Mouse (Mus musculus) liver, adult 2 months (tissue): Measurements from ENCODE around the gene Cenpm. TPM values are rescaled to one million over a fixed set of nuclear protein-coding genes. Genes with fewer than 3 reads are reported as not detected.

Source experiments
- DNase-seq: peaks from one replicate; pipeline ENCODE4 v3.0.0-alpha.2; 2011; ENCODE audit warnings: low read depth, low spot score; ENCODE audit errors: extremely low read depth
- H3K27ac ChIP-seq: fragments of 200-500 bp; replicated peaks from 2 replicates; pipeline ENCODE4 v1.5.1; 2012; ENCODE audit warnings: low read depth, mild to moderate bottlenecking, control low read depth, inconsistent platforms, low read length; ENCODE audit not compliant: insufficient read depth
- H3K27me3 ChIP-seq: fragments of 200-500 bp; 2 replicates; pipeline ENCODE4 v1.6.1; 2012; ENCODE audit warnings: mild to moderate bottlenecking, moderate library complexity, low read length, inconsistent platforms; ENCODE audit not compliant: control insufficient read depth, insufficient read depth
- H3K36me3 ChIP-seq: fragments of 200-500 bp; 2 replicates; pipeline ENCODE4 v1.6.1; 2012; ENCODE audit warnings: low read length, inconsistent platforms; ENCODE audit not compliant: control insufficient read depth, insufficient read depth
- H3K4me1 ChIP-seq: fragments of 200-500 bp; 2 replicates; pipeline ENCODE4 v1.6.1; 2011; ENCODE audit warnings: low read length; ENCODE audit not compliant: control insufficient read depth, insufficient read depth
- H3K4me3 ChIP-seq: fragments of 200-500 bp; 2 replicates; pipeline ENCODE4 v1.5.1; 2011; ENCODE audit warnings: low read depth, mild to moderate bottlenecking, control low read depth, low read length, moderate library complexity; ENCODE audit not compliant: insufficient read depth
- H3K79me2 ChIP-seq: fragments of 200-500 bp; 2 replicates; pipeline ENCODE4 v1.6.1; 2012; ENCODE audit warnings: inconsistent platforms, mild to moderate bottlenecking, low read length, moderate library complexity; ENCODE audit not compliant: control insufficient read depth, insufficient read depth
- H3K9ac ChIP-seq: fragments of 200-500 bp; 2 replicates; pipeline ENCODE4 v1.6.1; 2012; ENCODE audit warnings: low read depth, mild to moderate bottlenecking, control low read depth, inconsistent platforms, low read length
- CTCF ChIP-seq: fragments of 200-500 bp; IDR thresholded peaks from 2 replicates; pipeline ENCODE4 v1.5.1; 2011; ENCODE audit warnings: low read depth, low read length, control low read depth
- POLR2A ChIP-seq: fragments of 200-500 bp; IDR thresholded peaks from 2 replicates; pipeline ENCODE4 v1.6.1; 2011; ENCODE audit warnings: low read length, control low read depth; ENCODE audit not compliant: insufficient read depth; ENCODE audit errors: extremely low read depth
- WGBS: fragments of 180-500 bp; shearing (Covaris S2); methylation state at CpG from one replicate; pipeline ENCODE4 v1.1.7; 2018; 5-methylcytosine and 5-hydroxymethylcytosine counted together
- polyA plus RNA-seq: library from polyadenylated mRNA; depleted of rRNA; stranded (reverse); fragments of >200 nt; gene quantifications from 2 replicates; pipeline ENCODE4 v1.2.3, GENCODE M21; 2012
- total RNA-seq: library from RNA; depleted of rRNA; stranded (reverse); fragments of >200 nt; gene quantifications from 2 replicates; pipeline ENCODE4 v1.2.3, GENCODE M21; 2014

Gene Cenpm
- total and polyA plus RNA-seq, 2 experiments, result 3.0 to 11.5 TPM

DNA sequence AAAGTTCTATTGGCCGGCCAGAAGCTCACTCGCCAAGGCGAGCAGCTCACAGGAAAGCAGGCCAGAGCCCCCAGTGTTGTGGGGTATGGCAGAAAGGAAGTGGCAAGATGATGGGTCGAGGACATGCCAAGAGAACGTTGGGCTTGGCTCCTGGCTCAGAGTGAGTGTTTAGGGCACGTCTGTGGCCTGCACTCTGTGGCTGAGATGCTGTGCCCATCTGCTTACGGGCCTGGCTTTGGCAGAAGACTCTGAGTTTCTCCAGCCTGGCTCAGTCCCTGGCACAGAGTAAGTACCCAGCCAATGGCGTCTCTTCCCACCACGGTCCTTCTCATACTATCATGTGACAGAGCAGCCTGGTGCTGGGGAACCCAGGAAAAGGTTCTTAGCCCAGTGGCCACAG, 24.2 kb upstream of the Cenpm start:
- no peaks in the 10 kb centered on the region for H3K79me2 ChIP-seq
- no peak overlapping the region for H3K4me3 ChIP-seq
- 92% methylated on average over 9 of the region's 9 CpGs for whole genome bisulfite sequencing
- DNase-seq, result no peak
- H3K4me1 ChIP-seq, result no peaks in the 10 kb centered on the region
- no peaks in the 10 kb centered on the region for H3K36me3 ChIP-seq
- TF ChIP-seq POLR2A (no peak), CTCF (no peak)
- no peaks in the 10 kb centered on the region for H3K27me3 ChIP-seq
- no peak overlapping the region for H3K9ac ChIP-seq
- H3K27ac ChIP-seq, result no peak overlapping the region

DNA sequence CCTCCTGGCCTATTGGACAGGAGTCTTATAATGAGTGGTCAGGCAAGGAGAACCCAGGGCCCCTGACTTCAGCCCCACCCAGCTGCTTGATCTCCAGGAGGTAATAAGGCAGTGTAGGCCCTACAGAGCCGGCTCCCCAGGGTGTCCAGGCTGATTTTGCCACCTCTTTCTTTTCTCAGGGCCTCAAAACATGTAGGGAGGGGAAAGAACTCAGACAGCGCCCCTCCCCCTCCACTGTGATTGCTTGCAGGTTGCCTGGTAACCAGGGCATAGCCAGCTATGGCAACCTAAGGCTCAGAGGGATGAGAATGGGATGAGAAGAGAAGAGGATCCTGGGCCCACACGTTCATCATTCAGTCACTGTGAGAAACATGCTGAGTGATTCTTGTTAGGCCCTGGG, 23.6 kb upstream of the Cenpm start:
- no peak for DNase-seq
- WGBS, result 73% methylated on average over 3 of the region's 3 CpGs
- H3K27me3 ChIP-seq, result no peaks in the 10 kb centered on the region
- no peak overlapping the region for H3K4me3 ChIP-seq
- H3K9ac ChIP-seq, result no peak overlapping the region
- no peaks in the 10 kb centered on the region for H3K36me3 ChIP-seq
- H3K4me1 ChIP-seq, result no peaks in the 10 kb centered on the region
- TF ChIP-seq CTCF, result no peak
- TF ChIP-seq POLR2A, result no peak
- no peak overlapping the region for H3K27ac ChIP-seq
- H3K79me2 ChIP-seq, result no peaks in the 10 kb centered on the region

DNA sequence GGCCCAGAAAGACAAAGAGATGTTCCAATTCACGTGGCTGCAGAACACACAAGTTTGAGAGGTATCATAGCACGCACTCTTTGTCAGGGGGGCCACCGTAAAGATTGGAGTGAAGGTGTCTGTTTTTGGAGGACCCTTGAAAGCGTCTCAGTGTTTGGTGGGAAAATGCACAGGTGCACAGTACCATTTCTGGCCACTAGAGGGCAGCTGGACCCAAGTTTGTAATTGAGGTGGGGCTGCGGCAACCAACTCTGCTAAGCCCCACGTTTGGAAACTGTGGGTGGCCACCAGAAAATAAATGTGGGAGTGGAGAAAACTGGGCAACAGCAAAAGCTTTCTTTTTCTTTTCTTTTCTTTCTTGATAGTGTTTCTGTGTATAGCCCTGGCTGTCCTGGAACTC, 21.8 kb upstream of the Cenpm start:
- TF ChIP-seq POLR2A, result no peak
- peak; percentile 87 for TF ChIP-seq CTCF
- H3K4me1 ChIP-seq, result no peaks in the 10 kb centered on the region
- H3K27ac ChIP-seq, result no peak overlapping the region
- no peaks in the 10 kb centered on the region for H3K27me3 ChIP-seq
- no peak overlapping the region for H3K9ac ChIP-seq
- H3K79me2 ChIP-seq, result no peaks in the 10 kb centered on the region
- 11% methylated on average over 6 of the region's 6 CpGs for WGBS
- H3K36me3 ChIP-seq, result no peaks in the 10 kb centered on the region
- peak; percentile 7 for DNase-seq
- no peak overlapping the region for H3K4me3 ChIP-seq

DNA sequence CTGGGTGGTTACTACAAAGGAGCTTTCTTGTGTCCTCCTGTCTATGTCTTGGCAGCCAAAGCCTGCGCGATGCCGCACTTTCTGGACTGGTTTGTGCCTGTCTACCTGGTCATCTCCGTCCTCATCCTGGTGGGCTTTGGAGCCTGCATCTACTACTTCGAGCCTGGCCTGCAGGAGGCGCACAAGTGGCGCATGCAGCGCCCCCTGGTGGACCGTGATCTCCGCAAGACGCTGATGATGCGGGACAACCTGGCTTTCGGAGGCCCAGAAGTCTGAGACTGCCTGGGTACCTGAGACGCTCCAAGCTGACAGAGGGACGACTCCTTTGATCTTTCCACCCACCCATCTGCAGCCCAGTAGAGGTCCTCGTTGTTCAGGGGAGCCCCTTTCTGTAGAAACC, 15.0 kb upstream of the Cenpm start:
- H3K4me1 ChIP-seq, result no peaks in the 10 kb centered on the region
- peak; percentile 31 for DNase-seq
- H3K9ac ChIP-seq, result no peak overlapping the region
- no peak overlapping the region for H3K27ac ChIP-seq
- no peaks in the 10 kb centered on the region for H3K79me2 ChIP-seq
- H3K27me3 ChIP-seq, result no peaks in the 10 kb centered on the region
- TF ChIP-seq CTCF (peak; percentile 96), POLR2A (no peak)
- no peaks in the 10 kb centered on the region for H3K36me3 ChIP-seq
- 13% methylated on average over 16 of the region's 16 CpGs for WGBS
- no peak overlapping the region for H3K4me3 ChIP-seq

DNA sequence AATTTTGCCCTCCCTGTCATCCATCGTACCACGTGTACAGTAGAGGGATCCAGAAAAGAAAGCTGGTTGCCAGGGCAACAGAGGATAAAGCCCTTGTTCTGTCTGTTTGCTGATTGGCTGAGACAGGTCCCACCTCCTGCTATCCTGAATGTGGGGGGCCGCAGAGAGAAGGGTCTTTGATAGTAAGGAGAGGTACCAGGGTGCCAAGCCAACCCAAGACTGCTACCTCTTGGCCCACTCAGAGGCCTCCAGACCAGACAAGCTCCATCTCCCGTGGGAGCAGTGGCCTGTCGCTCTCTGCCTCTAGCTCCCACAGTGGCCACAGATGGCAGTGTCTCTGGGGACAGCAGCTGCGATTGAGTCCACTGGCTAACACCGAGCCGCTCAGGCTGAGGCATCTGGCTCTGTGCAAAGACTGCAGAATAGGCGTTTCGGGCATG, 11.4 kb upstream of the Cenpm start:
- TF ChIP-seq POLR2A (no peak), CTCF (no peak; the same call in 1 of the 2 replicates)
- no peaks in the 10 kb centered on the region for H3K27me3 ChIP-seq
- no peaks in the 10 kb centered on the region for H3K36me3 ChIP-seq
- no peaks in the 10 kb centered on the region for H3K79me2 ChIP-seq
- H3K4me3 ChIP-seq, result no peak overlapping the region
- H3K27ac ChIP-seq, result no peak overlapping the region
- no peak overlapping the region for H3K9ac ChIP-seq
- H3K4me1 ChIP-seq, result no peaks in the 10 kb centered on the region
- WGBS, result 45% methylated on average over 10 of the region's 10 CpGs
- no peak for DNase-seq

DNA sequence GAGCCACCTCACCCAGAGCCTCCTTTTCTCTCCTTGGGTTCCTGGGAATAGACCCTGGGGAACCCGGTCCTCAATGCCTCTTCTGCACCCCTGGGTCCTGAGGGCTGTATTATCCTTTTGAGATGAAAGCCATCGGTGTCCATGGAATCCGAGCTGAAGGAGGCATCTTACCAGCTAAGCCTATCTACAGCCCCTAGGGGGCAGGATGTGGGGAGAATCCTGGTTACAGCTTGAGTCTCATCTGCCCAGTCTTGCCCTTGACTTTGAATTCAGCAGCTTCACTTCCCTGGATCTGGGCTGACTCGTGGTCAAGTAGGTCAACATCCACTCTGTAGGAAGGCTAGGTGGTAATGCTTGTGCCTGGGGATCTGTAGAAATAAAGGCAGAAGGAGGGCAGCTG, 10.7 kb upstream of the Cenpm start:
- Histone ChIP-seq H3K36me3 (no peaks in the 10 kb centered on the region), H3K27me3 (no peaks in the 10 kb centered on the region), H3K4me3 (no peak overlapping the region), H3K79me2 (no peaks in the 10 kb centered on the region), H3K4me1 (no peaks in the 10 kb centered on the region), H3K27ac (no peak overlapping the region), H3K9ac (no peak overlapping the region)
- TF ChIP-seq CTCF, result no peak
- no peak for TF ChIP-seq POLR2A
- DNase-seq, result no peak
- WGBS, result 38% methylated on average over 4 of the region's 4 CpGs
